Mouse (Mus musculus) forebrain, embryonic 10.5 days (tissue): Measurements from ENCODE around the gene Spen. TPM values are rescaled to one million over a fixed set of nuclear protein-coding genes. Genes with fewer than 3 reads are reported as not detected.
A peak's percentile ranks its signal among the peaks of the same experiment; 100 is the strongest.

Source experiments
- DNase-seq: peaks from one replicate; pipeline ENCODE4 v3.0.0-alpha.2; 2017; ENCODE audit warnings: low spot score; ENCODE audit errors: extremely low spot score
- H3K27ac ChIP-seq: fragments of 300-500 bp; sonication (generic); 2 replicates; pipeline ENCODE4 v1.5.1; 2016; ENCODE audit warnings: mild to moderate bottlenecking
- H3K27me3 ChIP-seq: fragments of 300-500 bp; sonication (generic); 2 replicates; pipeline ENCODE4 v1.6.1; 2016; ENCODE audit warnings: mild to moderate bottlenecking; ENCODE audit not compliant: poor library complexity, severe bottlenecking
- H3K36me3 ChIP-seq: fragments of 300-500 bp; sonication (generic); replicated peaks from 2 replicates; pipeline ENCODE4 v1.6.1; 2016; ENCODE audit warnings: mild to moderate bottlenecking, moderate library complexity
- H3K4me1 ChIP-seq: fragments of 300-500 bp; sonication (generic); 2 replicates; pipeline ENCODE4 v1.6.1; 2016
- H3K4me3 ChIP-seq: fragments of 300-500 bp; sonication (generic); 2 replicates; pipeline ENCODE4 v1.5.1; 2016; ENCODE audit warnings: mild to moderate bottlenecking, moderate library complexity
- H3K9me3 ChIP-seq: fragments of 300-500 bp; sonication (generic); 2 replicates; pipeline ENCODE4 v1.6.1; 2016; ENCODE audit warnings: mild to moderate bottlenecking, moderate library complexity
- WGBS: fragments of 180-500 bp; shearing (Covaris S2); methylation state at CpG from one replicate; pipeline ENCODE4 v1.1.7; 2016; 5-methylcytosine and 5-hydroxymethylcytosine counted together
- polyA plus RNA-seq: library from polyadenylated mRNA; unstranded; fragments of >200 nt; fragmentation: Nextera tagmentation; extraction: Ambion mirVana; gene quantifications from 2 replicates; pipeline ENCODE4 v1.2.1, GENCODE M21; 2016

The Spen gene
- polyA plus RNA-seq, 1 experiment from 2014 or later, result 12.0 TPM

GRCm38 (mm10) chr4:141446211-141446610, 92.2 kb downstream of the Spen start:
- Histone ChIP-seq H3K9me3 (no peaks in the 10 kb centered on the region), H3K4me1 (peaks cover 29% of the 10 kb centered on the region), H3K27me3 (no peaks in the 10 kb centered on the region), H3K4me3 (no peak overlapping the region), H3K27ac (no peak overlapping the region), H3K36me3 (peaks cover 48% of the 10 kb centered on the region)
- no peak for DNase-seq
- WGBS, result 85% methylated on average over 7 of the region's 7 CpGs

- DNase-seq, result no peak
Measured at GRCm38 (mm10) chr4:141445328-141445720, 93.1 kb downstream of the Spen start.

GRCm38 (mm10) chr4:141444451-141445327, 93.7 kb downstream of the Spen start, which contains the start of gene Zbtb17:
Gene Zbtb17 (plus strand): TSS chr4:141444654.
- Histone ChIP-seq H3K9me3 (no peaks in the 10 kb centered on the region), H3K36me3 (peaks cover 33% of the 10 kb centered on the region), H3K27me3 (no peaks in the 10 kb centered on the region), H3K27ac (peak within 1 kb of the TSS; percentile 98), H3K4me1 (peaks cover 33% of the 10 kb centered on the region), H3K4me3 (peak within 1 kb of the TSS; percentile 99)
- WGBS, result under 1% methylated on average over 101 of the region's 102 CpGs
- DNase-seq, result peak; percentile 89

More at GRCm38 (mm10) chr4:141445328-141445720, 93.1 kb downstream of the Spen start:
- WGBS, result 24% methylated on average over 14 of the region's 14 CpGs
- peak overlapping the region; percentile 99 for H3K4me3 ChIP-seq
- H3K9me3 ChIP-seq, result no peaks in the 10 kb centered on the region
- peaks cover 39% of the 10 kb centered on the region for H3K36me3 ChIP-seq
- H3K27me3 ChIP-seq, result no peaks in the 10 kb centered on the region
- peak overlapping the region; percentile 98 for H3K27ac ChIP-seq
- H3K4me1 ChIP-seq, result peaks cover 33% of the 10 kb centered on the region

GRCm38 (mm10) chr4:141443641-141444429, 94.6 kb downstream of the Spen start:
- Histone ChIP-seq H3K27ac (peak overlapping the region; percentile 98), H3K4me3 (peak overlapping the region; percentile 99), H3K9me3 (no peaks in the 10 kb centered on the region), H3K27me3 (no peaks in the 10 kb centered on the region), H3K36me3 (peaks cover 24% of the 10 kb centered on the region), H3K4me1 (peaks cover 33% of the 10 kb centered on the region)
- DNase-seq, result no peak
- 49% methylated on average over 11 of the region's 11 CpGs for WGBS

GRCm38 (mm10) chr4:141440877-141441276, 97.5 kb downstream of the Spen start:
- Histone ChIP-seq H3K36me3 (no peaks in the 10 kb centered on the region), H3K27ac (no peak overlapping the region), H3K4me3 (no peak overlapping the region), H3K27me3 (no peaks in the 10 kb centered on the region), H3K4me1 (peaks cover 23% of the 10 kb centered on the region), H3K9me3 (no peaks in the 10 kb centered on the region)
- DNase-seq, result no peak

GRCm38 (mm10) chr4:141439083-141439803, 99.2 kb downstream of the Spen start:
- Histone ChIP-seq H3K27me3 (no peaks in the 10 kb centered on the region), H3K9me3 (no peaks in the 10 kb centered on the region), H3K4me3 (no peak overlapping the region), H3K27ac (no peak overlapping the region), H3K4me1 (peaks cover 11% of the 10 kb centered on the region), H3K36me3 (no peaks in the 10 kb centered on the region)
- no peak for DNase-seq
- 86% methylated on average over 12 of the region's 12 CpGs for WGBS

- H3K36me3 ChIP-seq, result no peaks in the 10 kb centered on the region
- H3K4me3 ChIP-seq, result no peak within 1 kb of the TSS
- no peak within 1 kb of the TSS for H3K27ac ChIP-seq
- no peaks in the 10 kb centered on the region for H3K9me3 ChIP-seq
- no peak for DNase-seq
- H3K27me3 ChIP-seq, result no peaks in the 10 kb centered on the region; the same call in 1 of the 2 replicates
- peaks cover 3% of the 10 kb centered on the region; the same call in 1 of the 2 replicates for H3K4me1 ChIP-seq
- 92% methylated on average over 1 of the region's 1 CpGs for WGBS
Measured at GRCm38 (mm10) chr4:141435974-141436373, 102.4 kb downstream of the Spen start, which contains the start of gene Srarp. Gene Srarp (minus strand): TSS chr4:141436105.

GRCm38 (mm10) chr4:141433191-141433590, 105.2 kb downstream of the Spen start:
- Histone ChIP-seq H3K27me3 (no peaks in the 10 kb centered on the region; the same call in 1 of the 2 replicates), H3K4me1 (no peaks in the 10 kb centered on the region), H3K36me3 (no peaks in the 10 kb centered on the region), H3K9me3 (no peaks in the 10 kb centered on the region), H3K4me3 (no peak overlapping the region), H3K27ac (no peak overlapping the region)
- WGBS, result 84% methylated on average over 18 of the region's 18 CpGs
- DNase-seq, result no peak

- no peaks in the 10 kb centered on the region for H3K4me1 ChIP-seq
- H3K27me3 ChIP-seq, result peaks cover 5% of the 10 kb centered on the region
- no peaks in the 10 kb centered on the region for H3K9me3 ChIP-seq
- DNase-seq, result no peak
- no peak overlapping the region for H3K4me3 ChIP-seq
- 79% methylated on average over 14 of the region's 14 CpGs for WGBS
- H3K36me3 ChIP-seq, result no peaks in the 10 kb centered on the region
- no peak overlapping the region for H3K27ac ChIP-seq
Measured at GRCm38 (mm10) chr4:141432666-141433065, 105.7 kb downstream of the Spen start.

- no peaks in the 10 kb centered on the region for H3K36me3 ChIP-seq
- H3K4me1 ChIP-seq, result peaks cover 6% of the 10 kb centered on the region
- H3K27me3 ChIP-seq, result peaks cover 22% of the 10 kb centered on the region
- WGBS, result 49% methylated on average over 9 of the region's 9 CpGs
- no peak overlapping the region for H3K27ac ChIP-seq
- DNase-seq, result peak; percentile 60
- H3K4me3 ChIP-seq, result no peak overlapping the region
- no peaks in the 10 kb centered on the region for H3K9me3 ChIP-seq
Measured at GRCm38 (mm10) chr4:141430997-141431396, 107.4 kb downstream of the Spen start.

- Histone ChIP-seq H3K36me3 (no peaks in the 10 kb centered on the region), H3K9me3 (no peaks in the 10 kb centered on the region), H3K27ac (no peak overlapping the region), H3K4me3 (no peak overlapping the region), H3K27me3 (peaks cover 33% of the 10 kb centered on the region), H3K4me1 (peaks cover 17% of the 10 kb centered on the region)
- WGBS, result 53% methylated on average over 9 of the region's 9 CpGs
- no peak for DNase-seq
Measured at GRCm38 (mm10) chr4:141429847-141430246, 108.5 kb downstream of the Spen start.

GRCm38 (mm10) chr4:141429381-141429780, 109.0 kb downstream of the Spen start:
- no peak overlapping the region for H3K27ac ChIP-seq
- H3K4me3 ChIP-seq, result no peak overlapping the region
- no peak for DNase-seq
- H3K4me1 ChIP-seq, result peaks cover 19% of the 10 kb centered on the region
- H3K36me3 ChIP-seq, result no peaks in the 10 kb centered on the region
- peaks cover 38% of the 10 kb centered on the region for H3K27me3 ChIP-seq
- no peaks in the 10 kb centered on the region for H3K9me3 ChIP-seq
- 82% methylated on average over 6 of the region's 6 CpGs for WGBS
